9 mouse cellular contexts compared by ENCODE assay signal in genomic region chr1:74437702-74438427, GRCm38 (mm10). TPM values are rescaled to one million over a fixed set of nuclear protein-coding genes. Genes with fewer than 3 reads are reported as not detected.
DNase-seq lines count a peak whose midpoint lies in the region; ATAC-seq and TF ChIP-seq lines count a peak whose summit lies in the region.
"Had no signal": no experiment of that assay in that cellular context is flagged by ENCODE, and none has a peak within 500 bp of the region (broad histone marks: within the 10 kb centered on the region; RNA-seq: fewer than 3 reads in every experiment).

No protein-coding gene starts in this region.

- no peak for TF ChIP-seq CTCF in cortical plate, adult 2 months (IDR thresholded peaks at IDR 0.05; ENCODE audit: extremely low read depth, insufficient read depth, low read length)
- no peak for TF ChIP-seq CTCF in intestine, postnatal 0 days (IDR thresholded peaks at IDR 0.05; ENCODE audit: low read depth)

- peak; percentile 53; the same call in 1 of the 2 replicates for ATAC-seq in hindbrain, embryonic 14.5 days (ENCODE audit: low FRiP score)
- ATAC-seq in hindbrain, embryonic 12.5 days (ENCODE audit: low FRiP score): no peak
- ATAC-seq in intestine, postnatal 0 days: peak; percentile 47

- no peak overlapping the region for H3K4me2 ChIP-seq in hindbrain, embryonic 14.5 days (replicated peaks)
- no peak overlapping the region for H3K4me2 ChIP-seq in hindbrain, embryonic 12.5 days (replicated peaks)
- H3K4me2 ChIP-seq in intestine, postnatal 0 days (replicated peaks; ENCODE audit: low read depth): no peak overlapping the region
- H3K4me2 ChIP-seq: hindbrain, embryonic 15.5 days had no signal

- TF ChIP-seq POLR2A in cortical plate, adult 2 months (IDR thresholded peaks at IDR 0.05; ENCODE audit: extremely low read depth, insufficient read depth, low read length): no peak

- no peak overlapping the region for H3K9ac ChIP-seq in hindbrain, embryonic 14.5 days
- no peak overlapping the region for H3K9ac ChIP-seq in hindbrain, embryonic 12.5 days
- H3K9ac ChIP-seq in intestine, postnatal 0 days (ENCODE audit: low read depth, low read length): no peak overlapping the region
- H3K9ac ChIP-seq: hindbrain, embryonic 15.5 days had no signal

- H3K9me3 ChIP-seq in hindbrain, embryonic 14.5 days (ENCODE audit: control insufficient read depth, low read length): no peaks in the 10 kb centered on the region
- H3K9me3 ChIP-seq in hindbrain, embryonic 12.5 days (replicated peaks): no peaks in the 10 kb centered on the region
- H3K9me3 ChIP-seq in intestine, postnatal 0 days (ENCODE audit: control insufficient read depth): no peaks in the 10 kb centered on the region
- H3K9me3 ChIP-seq: hindbrain, embryonic 15.5 days had no signal

- H3K27ac ChIP-seq in hindbrain, embryonic 14.5 days: peak overlapping the region; percentile 27; the same call in 1 of the 2 replicates
- no peak overlapping the region for H3K27ac ChIP-seq in hindbrain, embryonic 12.5 days
- 0 out of 2 replicates have a peak overlapping the region, but pooled peaks have one; percentile 19 for H3K27ac ChIP-seq in cortical plate, adult 2 months (ENCODE audit: insufficient read depth, low read length)
- peak overlapping the region; percentile 15; the same call in 1 of the 2 replicates for H3K27ac ChIP-seq in intestine, postnatal 0 days (ENCODE audit: low read depth, low read length)
- H3K27ac ChIP-seq: hindbrain, embryonic 15.5 days had no signal

- no peak for DNase-seq in hindbrain, embryonic 14.5 days (ENCODE audit: low spot score)
- DNase-seq in CD4-positive helper T cell, adult 2 months (ENCODE audit: low read depth, low spot score): peak; percentile 39
- DNase-seq in yolk sac, embryonic 10.5 days (ENCODE audit: low spot score): peak; percentile 58
- no peak for DNase-seq in B cell, adult 2 months
- DNase-seq in thymus, postnatal 4 days: no peak

- 72% methylated on average over 8 of the region's 8 CpGs for WGBS in hindbrain, embryonic 14.5 days
- 82% methylated on average over 8 of the region's 8 CpGs for WGBS in hindbrain, embryonic 12.5 days
- 46% methylated on average over 8 of the region's 8 CpGs for WGBS in intestine, postnatal 0 days

- peaks cover 53% of the 10 kb centered on the region for H3K36me3 ChIP-seq in hindbrain, embryonic 14.5 days (replicated peaks; ENCODE audit: control insufficient read depth, insufficient read depth)
- peaks cover 48% of the 10 kb centered on the region for H3K36me3 ChIP-seq in hindbrain, embryonic 12.5 days
- peaks cover 29% of the 10 kb centered on the region for H3K36me3 ChIP-seq in intestine, postnatal 0 days (ENCODE audit: control insufficient read depth, insufficient read depth)

- no peaks in the 10 kb centered on the region for H3K4me1 ChIP-seq in hindbrain, embryonic 14.5 days (replicated peaks; ENCODE audit: control insufficient read depth, insufficient read depth, low read length)
- no peaks in the 10 kb centered on the region for H3K4me1 ChIP-seq in hindbrain, embryonic 12.5 days
- peaks cover 6% of the 10 kb centered on the region for H3K4me1 ChIP-seq in cortical plate, adult 2 months (ENCODE audit: control insufficient read depth, insufficient read depth, low read length)
- H3K4me1 ChIP-seq in intestine, postnatal 0 days (replicated peaks; ENCODE audit: control insufficient read depth, insufficient read depth, low read length): peaks cover 5% of the 10 kb centered on the region
- H3K4me1 ChIP-seq: hindbrain, embryonic 15.5 days had no signal

- no peaks in the 10 kb centered on the region for H3K27me3 ChIP-seq in hindbrain, embryonic 14.5 days (ENCODE audit: control insufficient read depth, insufficient read depth, low read length)
- H3K27me3 ChIP-seq in hindbrain, embryonic 12.5 days: no peaks in the 10 kb centered on the region
- no peaks in the 10 kb centered on the region for H3K27me3 ChIP-seq in intestine, postnatal 0 days (replicated peaks; ENCODE audit: control insufficient read depth, insufficient read depth, low read length)
- H3K27me3 ChIP-seq: hindbrain, embryonic 15.5 days had no signal

- H3K4me3 ChIP-seq in hindbrain, embryonic 14.5 days (replicated peaks; ENCODE audit: low read length): no peak overlapping the region
- H3K4me3 ChIP-seq in hindbrain, embryonic 12.5 days: no peak overlapping the region
- no peak overlapping the region for H3K4me3 ChIP-seq in cortical plate, adult 2 months (ENCODE audit: insufficient read depth, low read length)
- H3K4me3 ChIP-seq in intestine, postnatal 0 days (ENCODE audit: low read depth, low read length): no peak overlapping the region
- H3K4me3 ChIP-seq: hindbrain, embryonic 15.5 days had no signal

RNA-seq across cellular contexts. Expression of gene Vil1, which starts 28.7 kb away (rescaled TPM):
- 0.16 and 0.34 TPM in 2 replicates for polyA plus RNA-seq in hindbrain, embryonic 14.5 days (2014; fragmentation: Nextera tagmentation; extraction: Ambion mirVana)
- polyA plus RNA-seq in hindbrain, embryonic 12.5 days (2016; fragmentation: Nextera tagmentation; extraction: Ambion mirVana): 0.09 and 0.14 TPM in 2 replicates
- polyA plus RNA-seq in cortical plate, adult 2 months (2012; rRNA removed): 0.56 and 0.66 TPM in 2 replicates
- 217 and 244 TPM in 2 replicates for polyA plus RNA-seq in intestine, postnatal 0 days (2015; fragmentation: Nextera tagmentation; extraction: Ambion mirVana)

RNA-seq across cellular contexts. Expression of gene Ctdsp1, which starts 46.6 kb away (rescaled TPM):
- polyA plus RNA-seq in hindbrain, embryonic 14.5 days (2014; fragmentation: Nextera tagmentation; extraction: Ambion mirVana): 20.3 and 20.8 TPM in 2 replicates
- 38.8 and 39.2 TPM in 2 replicates for polyA plus RNA-seq in hindbrain, embryonic 12.5 days (2016; fragmentation: Nextera tagmentation; extraction: Ambion mirVana)
- polyA plus RNA-seq in cortical plate, adult 2 months (2012; rRNA removed): 25.4 and 26.8 TPM in 2 replicates
- 48.9 and 52.4 TPM in 2 replicates for polyA plus RNA-seq in intestine, postnatal 0 days (2015; fragmentation: Nextera tagmentation; extraction: Ambion mirVana)

Comparison
In these comparisons a context has a peak if more than half of its experiments do, and no peak if none do; other contexts are left out.
1. DNase-seq: peak in CD4-positive helper T cell, adult 2 months (single experiment) and yolk sac, embryonic 10.5 days (single experiment); none in hindbrain, embryonic 14.5 days (single experiment), B cell, adult 2 months (0 of 2) and thymus, postnatal 4 days (single experiment).
2. RNA of gene Vil1, which starts 28.7 kb away (polyA plus RNA-seq): 217 to 244 TPM in intestine, postnatal 0 days; 0.56 to 0.66 TPM in cortical plate, adult 2 months, 0.16 to 0.34 TPM in hindbrain, embryonic 14.5 days and 0.09 to 0.14 TPM in hindbrain, embryonic 12.5 days; every median in the first group is over 100 times any median in the second.